Mouse (Mus musculus) B cell, adult 2 months (primary cell): ENCODE data around the gene Scaper.

ENCODE experiments used
- DNase-seq, 2 experiments: peaks; one replicate each; pipeline ENCODE4 v3.0.0; 2022

The Scaper gene

GRCm38 (mm10) chr9:55608701-55609531, 329.0 kb downstream of the Scaper start:
- DNase-seq = no peak

DNA sequence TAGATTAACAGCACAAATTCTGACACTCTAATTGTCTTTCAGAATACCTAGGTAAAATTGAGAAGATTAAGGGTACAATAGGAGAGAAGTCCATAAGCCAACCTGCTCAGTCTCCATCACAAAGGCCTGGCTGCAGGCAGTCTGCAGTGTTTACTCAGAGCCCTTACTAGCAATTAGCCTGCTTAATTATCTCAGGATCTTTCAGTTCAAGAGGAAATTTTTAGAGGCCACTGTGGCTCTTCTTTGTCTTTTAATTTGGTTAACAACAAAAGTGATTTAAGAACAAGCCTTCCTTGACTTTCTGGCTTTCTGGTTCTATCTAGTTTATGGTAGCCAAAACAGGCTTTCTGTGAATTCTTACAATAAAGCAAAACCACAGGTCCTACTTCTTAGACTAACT, 339.3 kb downstream of the Scaper start:
- no peak for DNase-seq

DNA sequence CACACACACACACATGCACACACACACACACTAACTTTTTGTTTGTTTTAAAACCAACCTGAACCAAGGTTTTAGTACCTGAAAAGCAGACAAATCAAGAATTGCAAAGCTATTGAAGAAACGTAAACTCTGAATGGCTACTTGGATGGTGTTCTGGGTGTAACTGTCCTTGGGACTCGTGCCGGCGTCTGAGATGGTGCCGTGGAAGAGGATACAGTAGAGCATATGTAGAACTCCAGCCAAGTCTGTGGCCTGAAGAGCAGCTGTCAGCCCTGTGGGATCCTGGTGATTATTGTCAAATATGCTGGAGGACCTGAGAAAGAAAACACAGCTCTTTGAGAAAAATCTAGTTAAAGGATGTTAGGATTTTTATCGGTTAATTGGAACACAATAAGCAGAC, 351.8 kb downstream of the Scaper start:
- no peak for DNase-seq

DNA sequence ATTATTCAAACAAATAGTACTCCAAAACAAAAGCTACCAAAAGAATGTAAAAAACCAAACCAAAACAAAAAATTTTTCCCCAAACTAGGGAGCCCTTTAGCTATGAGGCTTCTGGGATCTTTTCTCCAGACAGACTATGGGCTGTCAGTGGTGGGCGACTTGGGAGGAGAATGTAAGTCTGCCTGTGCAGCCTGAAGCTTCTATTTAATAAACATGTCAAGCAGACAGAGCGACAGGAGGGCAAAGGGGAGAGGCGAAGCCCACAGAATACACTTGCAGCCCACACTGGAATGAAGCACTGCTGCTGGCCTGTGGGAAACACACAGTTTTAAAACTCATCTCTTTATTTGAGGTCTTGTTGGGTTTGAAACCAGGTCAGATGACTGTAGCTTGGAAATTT, 356.5 kb downstream of the Scaper start:
- no peak for DNase-seq

DNA sequence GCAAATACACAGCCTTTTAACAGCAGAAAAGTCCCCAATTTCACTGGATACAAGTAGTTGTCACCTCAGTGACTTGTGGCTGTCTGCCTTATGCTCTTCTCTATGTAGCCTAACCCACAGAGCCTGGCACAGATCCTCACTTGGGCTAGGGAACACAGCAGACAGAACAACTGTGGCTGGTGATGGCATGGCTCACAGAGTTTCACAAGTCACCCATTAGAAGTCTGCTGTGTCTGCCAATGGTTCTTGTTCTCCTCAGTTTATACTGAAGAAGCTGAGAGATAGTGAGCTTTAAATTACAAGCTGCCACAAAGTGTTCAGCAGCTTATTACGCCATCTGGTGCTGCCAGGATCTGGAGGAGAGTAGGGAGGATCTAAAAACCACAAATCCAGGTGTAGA, 361.3 kb downstream of the Scaper start:
- no peak for DNase-seq

DNA sequence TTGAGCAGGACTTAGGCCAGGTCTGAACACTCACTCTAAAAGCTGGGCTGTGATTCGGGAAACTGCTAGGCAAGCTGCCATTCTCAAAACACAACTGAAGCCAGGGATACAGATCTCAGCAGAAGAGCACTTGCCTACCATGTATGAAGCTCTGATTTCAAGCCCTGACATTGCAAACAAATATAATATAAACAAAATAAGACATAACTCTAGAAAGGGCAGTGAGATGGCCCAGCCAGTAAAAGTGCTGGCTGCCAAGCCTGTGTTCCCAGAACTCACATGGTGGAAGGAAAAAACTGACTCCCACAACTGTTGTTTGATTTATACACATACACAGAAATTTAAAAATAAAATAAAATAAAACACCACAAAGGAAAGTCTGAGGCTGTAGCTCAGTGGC, 366.8 kb downstream of the Scaper start:
- no peak for DNase-seq

- no peak for DNase-seq
Measured at GRCm38 (mm10) chr9:55568466-55569159, 369.3 kb downstream of the Scaper start.

GRCm38 (mm10) chr9:55560960-55561359, 377.0 kb downstream of the Scaper start:
- no peak for DNase-seq

- no peak for DNase-seq
Measured at GRCm38 (mm10) chr9:55554986-55555385, 382.9 kb downstream of the Scaper start.

DNA sequence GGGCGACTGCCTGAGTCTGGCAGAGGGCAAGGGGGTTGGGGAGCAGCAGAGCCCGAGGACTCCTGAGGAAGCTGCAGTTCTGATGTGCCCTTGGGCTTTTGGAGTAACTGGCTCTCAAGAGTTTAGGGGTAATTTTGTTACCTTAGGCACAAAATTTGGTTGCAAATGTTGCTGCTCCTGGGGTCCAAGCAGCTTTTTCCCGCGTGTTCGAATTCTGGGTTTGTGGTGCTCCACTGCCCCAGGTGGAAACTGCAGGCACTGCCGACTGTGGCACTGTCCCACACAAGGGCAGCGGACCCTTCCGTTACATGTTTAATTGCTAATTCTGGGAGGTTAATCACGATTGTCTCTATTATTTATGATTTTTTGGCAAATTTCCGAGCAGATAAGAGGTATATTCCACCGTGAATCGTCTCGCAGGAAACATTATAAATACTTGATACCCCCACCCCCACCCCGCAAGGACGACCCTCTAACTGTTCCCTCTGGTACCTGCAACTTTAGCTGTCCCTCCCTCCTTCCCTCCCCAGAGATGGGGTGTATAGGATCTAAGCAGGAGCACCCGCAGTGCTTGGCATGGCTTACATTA, 388.5 kb downstream of the Scaper start:
- DNase-seq = no peak

- DNase-seq = no peak
Measured at GRCm38 (mm10) chr9:55548871-55549270, 389.0 kb downstream of the Scaper start.

DNA sequence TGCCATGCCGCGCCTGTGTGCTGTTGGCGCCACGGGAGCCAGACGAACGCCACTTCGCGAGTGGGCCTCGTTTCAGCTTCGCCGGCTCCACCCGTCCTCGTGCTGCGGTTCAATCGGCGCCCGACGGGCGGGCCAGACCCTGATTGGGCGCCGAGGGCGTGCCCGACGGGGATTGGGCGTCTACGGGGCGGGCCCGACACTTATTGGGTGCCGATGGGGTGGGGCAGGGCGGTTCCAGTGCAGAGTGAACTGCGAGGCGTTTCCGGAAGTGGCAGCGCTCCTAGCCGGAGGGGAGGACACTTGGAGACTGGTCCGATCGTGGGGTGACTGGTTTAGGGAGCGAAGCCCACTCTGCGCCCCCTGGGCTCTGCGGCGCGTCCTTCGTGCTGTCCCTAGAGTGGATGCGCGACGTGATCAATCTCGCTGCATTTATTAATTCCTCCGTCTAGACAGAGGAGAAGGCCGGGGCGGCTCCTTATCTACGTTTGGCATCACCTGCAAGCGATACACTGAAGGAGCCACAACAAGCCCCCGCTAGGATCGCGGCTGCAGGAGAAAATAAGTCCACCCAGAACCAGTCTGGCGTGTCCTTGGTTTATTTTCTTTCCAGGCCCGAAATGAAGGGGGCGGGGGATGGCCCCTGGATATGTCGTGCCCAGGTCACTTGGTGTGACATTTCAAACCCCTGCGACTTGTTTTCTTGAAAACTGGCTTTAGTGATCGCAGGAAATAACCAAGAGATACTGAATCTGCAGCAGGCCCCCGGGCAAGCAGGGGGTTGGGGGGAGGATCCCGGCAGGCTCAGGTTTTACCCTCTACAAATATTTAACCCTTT, 391.5 kb downstream of the Scaper start:
- peak; percentile 73 for DNase-seq

- peak in 1 of 2 experiments; percentile 36 for DNase-seq
Measured at GRCm38 (mm10) chr9:55545556-55546175, 392.3 kb downstream of the Scaper start.

DNA sequence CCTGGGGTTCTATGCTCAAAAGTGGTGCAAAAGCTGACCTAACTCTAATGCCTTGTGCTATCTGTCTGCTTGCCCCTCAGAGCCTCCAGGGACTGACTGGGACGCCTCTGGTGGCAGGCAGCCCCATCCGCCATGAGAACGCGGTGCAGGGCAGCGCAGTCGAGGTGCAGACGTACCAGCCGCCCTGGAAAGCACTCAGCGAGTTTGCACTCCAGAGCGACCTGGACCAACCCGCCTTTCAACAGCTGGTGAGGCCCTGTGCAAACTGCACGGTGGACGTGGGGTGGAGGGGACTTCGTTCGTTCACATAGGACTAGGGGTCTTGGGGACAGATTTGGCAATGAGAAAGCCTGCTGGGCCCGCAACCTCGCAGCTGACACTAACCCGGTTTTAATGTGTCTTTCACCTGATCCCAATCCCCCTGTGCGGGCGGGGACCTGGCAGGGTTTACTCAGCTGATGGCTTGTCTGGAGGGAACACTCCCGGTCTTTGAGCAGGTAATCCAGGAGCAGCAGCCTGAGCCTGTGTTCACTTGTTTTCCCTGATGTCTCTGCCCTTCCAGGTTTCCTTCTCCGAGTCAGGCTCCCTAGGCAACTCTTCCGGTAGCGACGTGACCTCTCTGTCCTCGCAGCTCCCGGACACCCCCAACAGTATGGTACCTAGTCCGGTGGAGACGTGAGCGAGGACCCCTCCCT, 392.9 kb downstream of the Scaper start:
- DNase-seq = peak; percentile 52 to 63

DNA sequence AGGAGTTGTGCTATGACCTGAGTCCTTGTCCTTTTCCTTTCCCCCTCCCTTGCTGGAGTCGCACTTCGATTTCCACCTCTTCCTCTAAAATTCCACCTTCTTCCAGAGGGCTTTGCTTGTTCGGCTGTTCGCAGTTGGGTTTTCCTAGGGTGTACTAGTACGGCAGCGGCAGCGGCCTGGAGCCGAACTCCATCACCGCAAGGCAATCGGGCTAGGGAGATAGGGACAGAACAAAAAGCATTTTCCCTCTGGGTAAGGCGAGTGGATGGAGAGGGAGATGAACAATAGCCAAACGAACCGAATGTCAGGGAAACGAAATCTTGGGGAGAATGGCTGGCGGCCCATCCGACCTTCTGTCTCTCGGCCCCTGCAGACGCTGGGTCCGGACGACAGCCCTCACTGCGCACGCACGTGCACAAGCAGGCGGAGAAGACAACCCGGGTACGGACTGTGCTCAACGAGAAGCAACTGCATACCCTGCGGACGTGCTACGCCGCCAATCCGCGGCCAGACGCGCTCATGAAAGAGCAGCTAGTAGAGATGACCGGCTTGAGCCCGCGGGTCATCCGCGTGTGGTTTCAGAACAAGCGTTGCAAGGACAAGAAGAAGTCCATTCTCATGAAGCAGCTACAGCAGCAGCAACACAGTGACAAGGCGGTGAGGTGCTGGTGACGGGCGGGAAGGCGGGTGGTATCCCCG, 394.1 kb downstream of the Scaper start:
- DNase-seq = peak; percentile 53 to 70

DNA sequence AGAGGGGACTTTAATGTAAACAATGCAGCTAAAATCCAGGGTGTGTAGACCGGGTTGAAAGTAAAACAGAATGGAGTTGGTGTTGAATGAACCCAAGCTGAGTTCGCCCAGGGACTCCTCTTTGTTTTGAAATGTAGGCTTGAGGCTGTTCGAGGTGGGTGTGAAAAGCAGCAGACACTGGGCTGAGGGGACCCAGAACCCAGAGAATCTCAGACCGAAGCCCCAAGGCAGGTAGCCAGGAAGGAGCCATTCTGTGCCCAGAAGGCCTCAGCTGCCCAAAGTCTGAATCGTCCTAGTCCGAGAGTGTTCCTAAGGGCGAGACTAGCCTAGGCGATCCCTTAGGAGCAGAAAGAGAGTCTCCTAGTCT, 394.6 kb downstream of the Scaper start:
- peak; percentile 44 to 53 for DNase-seq

DNA sequence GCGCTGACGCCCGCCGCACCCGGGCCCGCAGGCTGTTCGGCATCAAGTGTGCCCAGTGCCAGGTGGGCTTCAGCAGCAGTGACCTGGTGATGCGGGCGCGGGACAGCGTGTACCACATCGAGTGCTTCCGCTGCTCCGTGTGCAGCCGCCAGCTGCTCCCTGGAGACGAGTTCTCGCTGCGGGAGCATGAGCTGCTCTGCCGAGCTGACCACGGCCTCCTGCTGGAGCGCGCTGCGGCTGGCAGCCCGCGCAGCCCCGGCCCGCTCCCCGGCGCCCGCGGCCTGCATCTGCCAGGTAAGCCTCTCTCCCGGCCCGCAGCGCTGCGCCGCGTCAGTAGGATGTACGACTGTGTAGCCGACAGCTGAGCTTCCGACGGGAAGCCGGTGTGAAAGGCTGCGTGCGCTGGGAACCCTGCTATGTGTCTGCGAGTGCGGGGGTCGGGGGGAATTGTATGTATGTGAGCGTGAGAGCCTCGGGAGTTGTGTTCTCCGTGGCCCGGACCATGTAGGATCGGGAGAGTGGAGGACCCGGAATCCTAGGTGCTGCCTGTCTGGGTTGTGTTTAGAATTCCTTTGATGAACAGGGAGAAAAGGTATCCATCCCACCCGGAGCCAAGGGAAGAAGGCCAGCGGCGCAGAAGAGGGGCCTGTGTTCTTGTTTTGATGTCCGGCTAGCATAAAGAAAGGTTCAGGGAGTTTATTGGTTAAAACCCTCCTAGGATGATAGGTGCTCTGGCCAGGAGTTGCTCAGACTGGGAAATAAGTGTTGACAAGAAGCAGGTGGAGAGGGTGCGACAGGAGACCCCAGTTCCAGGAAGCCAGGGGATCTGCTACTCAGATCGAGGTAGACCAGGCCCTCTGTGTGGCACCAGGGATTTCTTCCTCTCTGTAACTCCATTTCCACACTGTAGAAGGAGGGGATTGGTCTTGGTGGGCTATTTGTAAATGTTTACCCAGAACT, 395.3 kb downstream of the Scaper start:
- peak; percentile 49 to 63 for DNase-seq

GRCm38 (mm10) chr9:55541681-55542365, 396.1 kb downstream of the Scaper start:
- DNase-seq = peak; percentile 53 to 63

DNA sequence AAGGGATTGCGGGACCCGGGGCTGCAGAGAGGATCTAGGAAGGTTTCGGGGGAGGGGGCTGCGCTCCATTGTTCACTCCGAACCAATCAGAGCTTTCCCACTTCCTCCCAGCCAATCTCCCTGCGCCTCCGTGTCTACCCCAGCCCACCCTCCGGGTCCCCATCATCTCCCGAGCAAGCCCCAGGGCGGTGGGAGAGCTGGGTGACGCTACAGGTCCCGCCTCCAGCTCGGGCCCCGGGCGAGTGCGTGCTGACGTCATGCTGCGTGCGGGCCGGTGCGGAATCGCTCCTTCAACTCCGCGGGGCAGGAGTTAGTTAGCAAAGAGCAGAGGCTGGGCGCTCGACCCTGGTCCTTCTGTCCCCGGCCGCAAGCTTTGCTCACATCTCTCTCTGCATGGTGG, 397.0 kb downstream of the Scaper start:
- peak; percentile 77 for DNase-seq
